Mouse (Mus musculus) C2C12 (cell line): ENCODE results near the gene Tbc1d32.

Source experiments
- CTCF ChIP-seq: IDR thresholded peaks from one replicate; pipeline ENCODE4 v1.5.1; 2011; ENCODE audit not compliant: control insufficient read depth, insufficient read depth, insufficient read length
- MAX ChIP-seq: IDR thresholded peaks from one replicate; pipeline ENCODE4 v1.6.1; 2011; ENCODE audit warnings: mild to moderate bottlenecking, control low read depth

GRCm38 (mm10) chr10:56099126-56099525 is 129.4 kb downstream of the Tbc1d32 start:
- TF ChIP-seq CTCF: no peak
- TF ChIP-seq MAX: no peak
